ENCODE assay signal across 21 mouse cellular contexts in the genomic region with DNA sequence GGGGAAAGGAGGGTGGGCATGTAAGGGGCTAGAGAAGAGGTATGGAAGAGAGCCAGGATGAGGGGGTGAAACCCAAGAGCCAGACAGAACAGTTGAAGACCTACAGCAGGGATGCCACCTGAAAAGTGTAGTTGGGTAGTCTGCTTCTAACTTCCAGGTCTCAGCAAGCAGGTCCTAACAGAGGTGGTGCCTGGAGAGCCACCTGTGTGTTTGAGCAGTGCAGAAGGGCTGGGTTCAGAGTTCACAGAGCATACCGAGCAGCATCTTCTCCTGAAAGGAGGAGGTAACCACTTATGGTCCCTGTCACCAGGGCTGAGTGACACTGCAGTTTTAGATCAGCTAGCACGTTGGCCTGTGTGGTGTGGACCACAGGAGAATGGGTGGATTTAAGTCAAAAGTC.
DNase-seq lines count a peak whose midpoint lies in the region; ATAC-seq lines count a peak whose summit lies in the region.
"Had no signal": no experiment of that assay in that cellular context is flagged by ENCODE, and none has a peak within 500 bp of the region (broad histone marks: within the 10 kb centered on the region; RNA-seq: fewer than 3 reads in every experiment).

No protein-coding gene starts in this region.

- no peak overlapping the region for H3K4me3 ChIP-seq in heart, embryonic 10.5 days
- H3K4me3 ChIP-seq in heart, embryonic 12.5 days = no peak overlapping the region
- no peak overlapping the region for H3K4me3 ChIP-seq in intestine, embryonic 14.5 days (ENCODE audit: low read depth, low read length)
- no peak overlapping the region for H3K4me3 ChIP-seq in intestine, embryonic 16.5 days (ENCODE audit: low read length)

- no peak overlapping the region for H3K27ac ChIP-seq in heart, embryonic 10.5 days
- no peak overlapping the region for H3K27ac ChIP-seq in heart, embryonic 12.5 days (ENCODE audit: poor library complexity, severe bottlenecking)
- no peak overlapping the region for H3K27ac ChIP-seq in intestine, embryonic 14.5 days (ENCODE audit: low read depth)
- no peak overlapping the region for H3K27ac ChIP-seq in intestine, embryonic 16.5 days (ENCODE audit: low read length)

- DNase-seq in heart, adult 11 months = peak; percentile 63
- DNase-seq in heart, adult 18-20 months = no peak
- DNase-seq in heart, embryonic 10.5 days (ENCODE audit: low spot score) = peak; percentile 53
- peak; percentile 28 for DNase-seq in intestine, embryonic 14.5 days (ENCODE audit: low spot score)
- DNase-seq: adrenal gland, adult 2 months; adrenal gland, adult 8-10 months; adrenal gland, postnatal 10 days; adrenal gland, postnatal 14 days; adrenal gland, postnatal 25 days; adrenal gland, postnatal 36 days; B cell, adult 2 months; cerebellum, adult 11 months; cerebellum, adult 11-12 months; cerebellum, adult 18-20 months had no signal

- H3K4me2 ChIP-seq in heart, embryonic 12.5 days = no peak overlapping the region
- no peak overlapping the region for H3K4me2 ChIP-seq in intestine, embryonic 14.5 days (ENCODE audit: low read length)
- H3K4me2 ChIP-seq in intestine, embryonic 16.5 days (ENCODE audit: low read depth, low read length) = no peak overlapping the region

- WGBS in heart, embryonic 10.5 days = 39% methylated on average over 2 of the region's 2 CpGs
- 42% methylated on average over 2 of the region's 2 CpGs for WGBS in heart, embryonic 12.5 days
- WGBS in intestine, embryonic 14.5 days = 38% methylated on average over 2 of the region's 2 CpGs
- 46% methylated on average over 2 of the region's 2 CpGs for WGBS in intestine, embryonic 16.5 days

- H3K9ac ChIP-seq in heart, embryonic 12.5 days = no peak overlapping the region
- H3K9ac ChIP-seq in intestine, embryonic 14.5 days (ENCODE audit: low read length) = no peak overlapping the region
- no peak overlapping the region for H3K9ac ChIP-seq in intestine, embryonic 16.5 days (ENCODE audit: low read depth, low read length)

- no peak for ATAC-seq in heart, embryonic 12.5 days (ENCODE audit: insufficient number of reproducible peaks, low FRiP score)
- ATAC-seq in intestine, embryonic 14.5 days (replicated peaks; ENCODE audit: low FRiP score, low TSS enrichment, low read depth) = no peak
- ATAC-seq in intestine, embryonic 16.5 days = no peak
- ATAC-seq: activated CD4-positive, CD25-positive, alpha-beta regulatory T cell, adult 4 months; CD4-positive, CD25-positive, alpha-beta regulatory T cell, adult 4 months; Patski had no signal

- 0 out of 2 replicates have a peak, but pooled peaks cover 5% of the 10 kb centered on the region for H3K27me3 ChIP-seq in heart, embryonic 10.5 days (ENCODE audit: insufficient read depth, poor library complexity, severe bottlenecking)
- H3K27me3 ChIP-seq in heart, embryonic 12.5 days (replicated peaks) = no peaks in the 10 kb centered on the region
- no peaks in the 10 kb centered on the region for H3K27me3 ChIP-seq in intestine, embryonic 14.5 days (replicated peaks; ENCODE audit: control insufficient read depth, insufficient read depth, low read length)
- no peaks in the 10 kb centered on the region for H3K27me3 ChIP-seq in intestine, embryonic 16.5 days (replicated peaks; ENCODE audit: control insufficient read depth, insufficient read depth, low read length)
- H3K27me3 ChIP-seq: CH12.LX, Patski had no signal

- H3K36me3 ChIP-seq in heart, embryonic 10.5 days = no peaks in the 10 kb centered on the region
- H3K36me3 ChIP-seq in heart, embryonic 12.5 days = no peaks in the 10 kb centered on the region
- H3K36me3 ChIP-seq in intestine, embryonic 14.5 days (ENCODE audit: control insufficient read depth, insufficient read depth, low read length) = no peaks in the 10 kb centered on the region
- no peaks in the 10 kb centered on the region for H3K36me3 ChIP-seq in intestine, embryonic 16.5 days (ENCODE audit: control insufficient read depth, insufficient read depth, low read length)
- H3K36me3 ChIP-seq: G1E had no signal

- peaks cover 5% of the 10 kb centered on the region; the same call in 1 of the 2 replicates for H3K4me1 ChIP-seq in heart, embryonic 10.5 days
- peaks cover 4% of the 10 kb centered on the region; the same call in 1 of the 2 replicates for H3K4me1 ChIP-seq in heart, embryonic 12.5 days (replicated peaks)
- no peaks in the 10 kb centered on the region for H3K4me1 ChIP-seq in intestine, embryonic 14.5 days (replicated peaks; ENCODE audit: control insufficient read depth, insufficient read depth, low read length)
- no peaks in the 10 kb centered on the region for H3K4me1 ChIP-seq in intestine, embryonic 16.5 days (ENCODE audit: control insufficient read depth, insufficient read depth, low read length)

- H3K9me3 ChIP-seq in heart, embryonic 10.5 days = no peaks in the 10 kb centered on the region
- no peaks in the 10 kb centered on the region for H3K9me3 ChIP-seq in heart, embryonic 12.5 days (replicated peaks)
- no peaks in the 10 kb centered on the region for H3K9me3 ChIP-seq in intestine, embryonic 14.5 days (ENCODE audit: control insufficient read depth, low read length)
- H3K9me3 ChIP-seq in intestine, embryonic 16.5 days (ENCODE audit: control insufficient read depth, low read length) = no peaks in the 10 kb centered on the region

Comparison
In these comparisons a context has a peak if more than half of its experiments do, and no peak if none do; other contexts are left out.
1. DNase-seq: peak in heart, adult 11 months (single experiment), heart, embryonic 10.5 days (single experiment) and intestine, embryonic 14.5 days (single experiment); none in heart, adult 18-20 months (0 of 2).